Mouse (Mus musculus): ENCODE data around the gene Ablim1.

GRCm38 (mm10) chr19:57132916-57133520 is 181.7 kb downstream of the Ablim1 start:
- TF ChIP-seq CTCF (IDR thresholded peaks at IDR 0.05; ENCODE audit: control insufficient read depth, insufficient read depth, insufficient read length) (no peak), USF1 (IDR thresholded peaks at IDR 0.05; ENCODE audit: low read depth) (no peak), MAX (IDR thresholded peaks at IDR 0.05) (no peak), MYOD1 (IDR thresholded peaks at IDR 0.05; ENCODE audit: control insufficient read depth, insufficient read length, low read depth) (no peak), CEBPB (IDR thresholded peaks at IDR 0.05; ENCODE audit: low read depth) (no peak), FOSL1 (IDR thresholded peaks at IDR 0.05; ENCODE audit: insufficient read depth, low read length, poor library complexity, severe bottlenecking) (no peak), MYOG (IDR thresholded peaks at IDR 0.05; ENCODE audit: control insufficient read depth, extremely low read depth, insufficient read length) (no peak)

Measured in C2C12 (cell line).